25 mouse cellular contexts compared by ENCODE assay signal in the genomic region with DNA sequence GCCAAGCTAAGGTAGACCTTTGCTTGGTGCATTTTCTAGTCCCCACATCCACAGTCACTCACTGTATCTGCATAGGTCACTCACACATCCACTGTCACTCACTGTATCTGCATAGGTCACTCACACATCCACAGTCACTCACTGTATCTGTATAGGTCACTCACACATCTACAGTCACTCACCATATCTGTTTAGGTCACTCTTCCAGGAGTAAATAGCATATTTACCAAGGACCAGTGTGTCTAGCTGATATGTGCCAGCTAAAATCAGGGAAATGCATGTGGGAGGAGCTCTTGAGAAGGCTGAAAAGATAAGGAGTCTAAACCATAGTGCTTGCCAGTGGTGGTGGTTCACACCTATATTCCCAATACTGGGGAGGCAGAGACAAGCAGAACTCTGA. TPM values are rescaled to one million over a fixed set of nuclear protein-coding genes. Genes with fewer than 3 reads are reported as not detected.
A peak's percentile ranks its signal among the peaks of the same experiment; 100 is the strongest.
DNase-seq lines count a peak whose midpoint lies in the region; ATAC-seq and TF ChIP-seq lines count a peak whose summit lies in the region.
"Had no signal": no experiment of that assay in that cellular context is flagged by ENCODE, and none has a peak within 500 bp of the region (broad histone marks: within the 10 kb centered on the region; RNA-seq: fewer than 3 reads in every experiment).

No protein-coding gene starts in this region.

- TF ChIP-seq CTCF in testis, adult 2 months (IDR thresholded peaks at IDR 0.05; ENCODE audit: control insufficient read depth, insufficient read depth, insufficient replicate concordance, low read depth, low read length) = no peak
- no peak for TF ChIP-seq CTCF in gastrocnemius, adult 2 months (IDR thresholded peaks at IDR 0.05)

- no peaks in the 10 kb centered on the region for H3K36me3 ChIP-seq in heart, embryonic 13.5 days
- H3K36me3 ChIP-seq in testis, adult 2 months (ENCODE audit: control insufficient read depth, insufficient read depth, low read length) = no peaks in the 10 kb centered on the region
- no peaks in the 10 kb centered on the region for H3K36me3 ChIP-seq in liver, embryonic 16.5 days (ENCODE audit: control insufficient read depth, insufficient read depth)
- H3K36me3 ChIP-seq: embryonic facial prominence, embryonic 10.5 days; hindbrain, embryonic 12.5 days; midbrain, embryonic 15.5 days; neural tube, embryonic 12.5 days had no signal

- no peak overlapping the region for H3K4me2 ChIP-seq in heart, embryonic 13.5 days
- no peak overlapping the region for H3K4me2 ChIP-seq in liver, embryonic 16.5 days (ENCODE audit: low read depth, low read length)
- H3K4me2 ChIP-seq: hindbrain, embryonic 12.5 days; midbrain, embryonic 15.5 days; neural tube, embryonic 12.5 days had no signal

- no peak for DNase-seq in heart, adult 9 months (ENCODE audit: low spot score in 2 of 2)
- no peak for DNase-seq in testis, postnatal 10 days (ENCODE audit: low spot score)
- DNase-seq in spleen, postnatal 36 days (ENCODE audit: low spot score in 2 of 2) = no peak
- DNase-seq in gastrocnemius, adult 2 months = no peak
- DNase-seq: cerebellum, adult 11-12 months; cerebellum, postnatal 10 days; forebrain, postnatal 0 days; gastrocnemius, postnatal 25 days; kidney, postnatal 25 days; layer of hippocampus, postnatal 36 days; lung, adult 18-20 months; lung, postnatal 14 days; right cerebral cortex, postnatal 25 days; spleen, adult 18-20 months; thymus, adult 18-20 months had no signal

- no peak for ATAC-seq in heart, embryonic 13.5 days (ENCODE audit: extremely low read depth, insufficient number of reproducible peaks, low FRiP score, low TSS enrichment)
- ATAC-seq in liver, embryonic 16.5 days (ENCODE audit: low read depth) = peak; percentile 87
- ATAC-seq: forebrain, postnatal 0 days; intestine, postnatal 0 days; midbrain, embryonic 15.5 days; Patski had no signal

- peaks cover 33% of the 10 kb centered on the region for H3K4me1 ChIP-seq in heart, embryonic 13.5 days
- peaks cover 3% of the 10 kb centered on the region for H3K4me1 ChIP-seq in testis, adult 2 months (ENCODE audit: control insufficient read depth, insufficient read depth, low read length)
- no peaks in the 10 kb centered on the region for H3K4me1 ChIP-seq in liver, embryonic 16.5 days (ENCODE audit: control insufficient read depth, low read depth, low read length)
- H3K4me1 ChIP-seq: hindbrain, embryonic 12.5 days; midbrain, embryonic 15.5 days; neural tube, embryonic 12.5 days had no signal

- H3K27ac ChIP-seq in heart, embryonic 13.5 days (replicated peaks) = peak overlapping the region; percentile 26
- H3K27ac ChIP-seq in testis, adult 2 months (ENCODE audit: control insufficient read depth, insufficient read depth, low read depth, low read length) = peak overlapping the region; percentile 37; the same call in 1 of the 2 replicates
- H3K27ac ChIP-seq in liver, embryonic 16.5 days (ENCODE audit: low read length) = no peak overlapping the region
- no peak overlapping the region for H3K27ac ChIP-seq in gastrocnemius, adult 2 months
- H3K27ac ChIP-seq: embryonic facial prominence, embryonic 10.5 days; hindbrain, embryonic 12.5 days; layer of hippocampus, adult 2 months; midbrain, embryonic 15.5 days; neural tube, embryonic 12.5 days had no signal

- no peak overlapping the region for H3K9ac ChIP-seq in heart, embryonic 13.5 days
- H3K9ac ChIP-seq in liver, embryonic 16.5 days (ENCODE audit: low read depth, low read length) = no peak overlapping the region
- H3K9ac ChIP-seq: forebrain, postnatal 0 days; hindbrain, embryonic 12.5 days; midbrain, embryonic 15.5 days; neural tube, embryonic 12.5 days had no signal

- peaks cover 3% of the 10 kb centered on the region; the same call in 1 of the 2 replicates for H3K27me3 ChIP-seq in heart, embryonic 13.5 days (replicated peaks)
- no peaks in the 10 kb centered on the region for H3K27me3 ChIP-seq in testis, adult 2 months (ENCODE audit: control insufficient read depth, insufficient read depth, low read length)
- no peaks in the 10 kb centered on the region for H3K27me3 ChIP-seq in liver, embryonic 16.5 days (ENCODE audit: control insufficient read depth, insufficient read depth, low read depth, low read length)
- H3K27me3 ChIP-seq: hindbrain, embryonic 12.5 days; midbrain, embryonic 15.5 days; neural tube, embryonic 12.5 days; Patski had no signal

- no peak overlapping the region for H3K4me3 ChIP-seq in heart, embryonic 13.5 days
- no peak overlapping the region for H3K4me3 ChIP-seq in testis, adult 2 months (ENCODE audit: control insufficient read depth, low read depth, low read length)
- H3K4me3 ChIP-seq in liver, embryonic 16.5 days (ENCODE audit: low read depth, low read length) = no peak overlapping the region
- no peak overlapping the region for H3K4me3 ChIP-seq in gastrocnemius, adult 2 months
- H3K4me3 ChIP-seq: embryonic facial prominence, embryonic 10.5 days; hindbrain, embryonic 12.5 days; layer of hippocampus, adult 2 months; midbrain, embryonic 15.5 days; neural tube, embryonic 12.5 days had no signal

- intact Hi-C loops in gastrocnemius, adult 2 months (cut with DNase I) = no loop called here

- no peak for TF ChIP-seq POLR2A in testis, adult 2 months (IDR thresholded peaks at IDR 0.05; ENCODE audit: control insufficient read depth, low read depth, low read length)

- no peaks in the 10 kb centered on the region for H3K9me3 ChIP-seq in heart, embryonic 13.5 days
- no peaks in the 10 kb centered on the region for H3K9me3 ChIP-seq in liver, embryonic 16.5 days (replicated peaks; ENCODE audit: control insufficient read depth, low read length)
- H3K9me3 ChIP-seq: embryonic facial prominence, embryonic 10.5 days; hindbrain, embryonic 12.5 days; midbrain, embryonic 15.5 days; neural tube, embryonic 12.5 days had no signal

RNA-seq across cellular contexts. Expression of gene Cenpf, which starts 7.4 kb away (rescaled TPM):
- 59.5 and 61.8 TPM in 2 replicates for polyA plus RNA-seq in heart, embryonic 13.5 days (2015; fragmentation: Nextera tagmentation; extraction: Ambion mirVana)
- 10.2 and 12.6 TPM in 2 replicates for polyA plus RNA-seq in testis, adult 2 months (2012; rRNA removed)
- polyA plus RNA-seq in liver, embryonic 16.5 days (2015; fragmentation: Nextera tagmentation; extraction: Ambion mirVana) = 48.0 and 49.8 TPM in 2 replicates
- under 1 TPM; 0.03 to 0.05 TPM for total RNA-seq in gastrocnemius, adult 2 months (2021)

RNA-seq across cellular contexts. Expression of gene Ptpn14, which starts 32.7 kb away (rescaled TPM):
- 7.6 TPM in 2 replicates for polyA plus RNA-seq in heart, embryonic 13.5 days (2015; fragmentation: Nextera tagmentation; extraction: Ambion mirVana)
- polyA plus RNA-seq in testis, adult 2 months (2012; rRNA removed) = 3.3 and 3.9 TPM in 2 replicates
- 0.26 and 0.38 TPM in 2 replicates for polyA plus RNA-seq in liver, embryonic 16.5 days (2015; fragmentation: Nextera tagmentation; extraction: Ambion mirVana)
- 10 to 100 TPM in 1 of 2 experiments, 1 to 10 TPM in 1; 9.3 to 15.1 TPM for total RNA-seq in gastrocnemius, adult 2 months (2021)

Comparison
In these comparisons a context has a peak if more than half of its experiments do, and no peak if none do; other contexts are left out.
1. H3K27ac ChIP-seq: peak in heart, embryonic 13.5 days (single experiment) and testis, adult 2 months (single experiment); none in liver, embryonic 16.5 days (single experiment) and gastrocnemius, adult 2 months (single experiment).